Mouse (Mus musculus): ENCODE data around the gene Cdk5rap3. TPM values are rescaled to one million over a fixed set of nuclear protein-coding genes. Genes with fewer than 3 reads are reported as not detected.
A peak's percentile ranks its signal among the peaks of the same experiment; 100 is the strongest.

Gene Cdk5rap3
- total and polyA plus RNA-seq, 3 experiments, result 45.2 to 55.4 TPM; not detected in 1

DNA sequence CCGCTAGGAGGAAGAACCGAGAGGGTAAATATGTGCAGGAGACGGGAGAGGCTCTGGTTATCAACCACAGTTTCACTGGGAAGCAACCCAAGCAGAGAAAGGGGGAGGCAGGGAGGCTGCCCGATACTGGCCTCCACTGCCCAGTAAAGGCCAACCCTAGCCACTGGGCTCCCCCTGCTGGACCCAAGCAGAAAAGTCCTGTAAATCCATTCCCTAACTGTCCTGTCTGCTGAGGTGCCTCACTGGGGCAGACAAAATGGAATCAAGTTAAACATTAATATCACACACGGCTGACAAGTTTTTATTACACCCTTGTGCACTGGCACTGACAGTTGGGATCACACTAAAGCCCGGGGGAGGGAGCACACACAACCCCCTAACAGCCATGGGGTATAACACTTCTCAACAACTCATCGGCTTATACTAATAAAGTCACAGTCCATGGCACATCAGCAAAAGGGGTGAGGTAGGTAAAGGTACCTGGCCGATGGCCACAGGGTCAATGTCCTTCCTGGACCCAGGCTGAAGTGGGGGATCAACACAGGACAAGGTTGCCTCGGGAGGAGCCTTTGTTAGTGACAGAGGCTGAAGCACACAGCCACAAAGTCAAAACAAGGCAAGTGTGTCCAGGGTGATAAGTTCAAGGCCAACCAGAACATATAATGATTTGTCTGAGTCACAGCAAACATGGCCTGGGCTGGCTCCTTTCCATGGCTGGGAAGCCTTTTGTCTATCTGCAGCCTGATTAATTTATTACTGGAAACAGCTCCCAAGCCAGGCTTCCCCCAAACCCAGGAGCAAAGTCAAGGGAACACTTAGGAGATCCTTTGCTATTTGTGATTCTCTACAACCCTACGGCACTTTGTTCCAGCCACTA, 21.5 kb upstream of the Cdk5rap3 start:
- no peak overlapping the region for H3K4me3 ChIP-seq (ENCODE audit: control insufficient read depth in 1 of 2, insufficient read depth in 1 of 2, low read depth in 2 of 2, low read length in 2 of 2)
- no peak for DNase-seq (ENCODE audit: low read depth, low spot score)
- peaks cover 9 to 22% of the 10 kb centered on the region in 2 experiments for H3K4me1 ChIP-seq (ENCODE audit: control insufficient read depth in 1 of 2, insufficient read depth in 2 of 2, low read length in 2 of 2)
- no peaks in the 10 kb centered on the region for H3K79me2 ChIP-seq (ENCODE audit: control insufficient read depth, insufficient read depth, low read length, poor library complexity)
- no peak overlapping the region for H3K9ac ChIP-seq (ENCODE audit: control insufficient read depth, low read depth, low read length, poor library complexity, severe bottlenecking)
- H3K9me3 ChIP-seq (replicated peaks; ENCODE audit: insufficient read depth, low read length), result no peaks in the 10 kb centered on the region
- H3K36me3 ChIP-seq (ENCODE audit: control insufficient read depth in 1 of 2, insufficient read depth in 2 of 2, low read length in 2 of 2), result peaks cover 0 to 21% of the 10 kb centered on the region in 2 experiments; a peak in 2 of 4 replicates
- TF ChIP-seq ZC3H11A (IDR thresholded peaks at IDR 0.05; ENCODE audit: low read depth, low read length) (peak; percentile 29; the same call in 1 of the 2 replicates), TBP (IDR thresholded peaks at IDR 0.05; ENCODE audit: low read depth, low read length) (no peak), JUND (IDR thresholded peaks at IDR 0.05; ENCODE audit: low read depth, low read length) (no peak), E2F4 (IDR thresholded peaks at IDR 0.05; ENCODE audit: borderline replicate concordance, low read depth, low read length) (no peak), CHD2 (IDR thresholded peaks at IDR 0.05; ENCODE audit: low read length) (no peak), MAFK (IDR thresholded peaks at IDR 0.05; ENCODE audit: borderline replicate concordance, low read depth, low read length) (no peak), GABPA (IDR thresholded peaks at IDR 0.05; ENCODE audit: low read depth, low read length) (no peak), CHD1 (IDR thresholded peaks at IDR 0.05; ENCODE audit: low read depth, low read length) (no peak), KAT2A (conservative IDR thresholded peaks at IDR 0.05; ENCODE audit: low read depth, low read length) (no peak), MAX (IDR thresholded peaks at IDR 0.05; ENCODE audit: low read length) (no peak), HCFC1 (IDR thresholded peaks at IDR 0.05; ENCODE audit: low read depth, low read length) (no peak), UBTF (IDR thresholded peaks at IDR 0.05; ENCODE audit: borderline replicate concordance, insufficient read depth, low read depth, low read length) (no peak), EP300 (IDR thresholded peaks at IDR 0.05; ENCODE audit: low read depth in 1 of 2, low read length in 2 of 2) (no peak), ETS1 (IDR thresholded peaks at IDR 0.05; ENCODE audit: low read depth, low read length) (no peak), TAL1 (IDR thresholded peaks at IDR 0.05; ENCODE audit: low read length) (no peak), RAD21 (IDR thresholded peaks at IDR 0.05; ENCODE audit: low read depth, low read length) (peak; percentile 43), CTCF (IDR thresholded peaks at IDR 0.05 in 2 of 3, conservative IDR thresholded peaks at IDR 0.05 in 1 of 3; ENCODE audit: control insufficient read depth in 1 of 3, insufficient read depth in 1 of 3, low read depth in 2 of 3, low read length in 3 of 3, poor library complexity in 1 of 3, severe bottlenecking in 1 of 3) (peak; percentile 65 to 69 (median 68)), SIN3A (IDR thresholded peaks at IDR 0.05; ENCODE audit: low read length) (no peak), SMC3 (IDR thresholded peaks at IDR 0.05; ENCODE audit: low read depth, low read length) (peak; percentile 65), POLR2AphosphoS2 (IDR thresholded peaks at IDR 0.05; ENCODE audit: low read length) (no peak), POLR2AphosphoS5 (IDR thresholded peaks at IDR 0.05; ENCODE audit: borderline replicate concordance, low read depth, low read length) (no peak), BHLHE40 (IDR thresholded peaks at IDR 0.05; ENCODE audit: borderline replicate concordance, low read depth, low read length) (no peak), ZKSCAN1 (IDR thresholded peaks at IDR 0.05; ENCODE audit: low read depth, low read length) (no peak), ELF1 (IDR thresholded peaks at IDR 0.05; ENCODE audit: low read depth, low read length) (no peak), POLR2A (IDR thresholded peaks at IDR 0.05; ENCODE audit: control insufficient read depth in 1 of 2, insufficient read depth in 1 of 2, low read depth in 1 of 2, low read length in 2 of 2, poor library complexity in 1 of 2) (no peak), GATA1 (IDR thresholded peaks at IDR 0.05; ENCODE audit: low read depth, low read length) (no peak)
- H3K27me3 ChIP-seq (ENCODE audit: control insufficient read depth in 1 of 2, insufficient read depth in 2 of 2, low read length in 2 of 2), result no peaks in the 10 kb centered on the region
- no peak overlapping the region for H3K27ac ChIP-seq (ENCODE audit: control insufficient read depth, low read depth, low read length)
